Mouse (Mus musculus) CD4-positive, CD25-positive, alpha-beta regulatory T cell, adult 2 months (primary cell): Measurements from ENCODE around the gene Zfp451.
"Not testable (repeated sequence)": the region's sequence is repeated elsewhere in the genome, so short reads cannot be mapped to it uniquely, and the experiment has no call there.

ENCODE experiments used
- DNase-seq: peaks from one replicate; pipeline ENCODE4 v3.0.0-alpha.2; 2012; ENCODE audit warnings: low read depth, low spot score

Gene Zfp451

GRCm38 (mm10) chr1:33757491-33758041, 56.8 kb downstream of the Zfp451 start, which contains the start of gene Bag2:
TSS of gene Bag2 (minus strand) at chr1:33757795.
- peak; percentile 53 for DNase-seq

GRCm38 (mm10) chr1:33757033-33757413, 57.4 kb downstream of the Zfp451 start:
- DNase-seq, result peak; percentile 31

GRCm38 (mm10) chr1:33756258-33757032, 58.0 kb downstream of the Zfp451 start:
- no peak for DNase-seq

- DNase-seq, result no peak
Observed at GRCm38 (mm10) chr1:33755799-33756198, 58.6 kb downstream of the Zfp451 start.

GRCm38 (mm10) chr1:33754965-33755735, 59.2 kb downstream of the Zfp451 start:
- DNase-seq, result no peak

GRCm38 (mm10) chr1:33754089-33754488, 60.3 kb downstream of the Zfp451 start:
- DNase-seq, result no peak

- DNase-seq, result no peak
Observed at GRCm38 (mm10) chr1:33751283-33751682, 63.1 kb downstream of the Zfp451 start.

- DNase-seq, result not testable (repeated sequence)
Observed at GRCm38 (mm10) chr1:33749709-33750108, 64.7 kb downstream of the Zfp451 start.

GRCm38 (mm10) chr1:33749109-33749508, 65.3 kb downstream of the Zfp451 start:
- no peak for DNase-seq

- DNase-seq, result no peak
Observed at GRCm38 (mm10) chr1:33745901-33746300, 68.5 kb downstream of the Zfp451 start.

GRCm38 (mm10) chr1:33744815-33745214, 69.6 kb downstream of the Zfp451 start:
- not testable (repeated sequence) for DNase-seq

- peak; percentile 74 for DNase-seq
Observed at GRCm38 (mm10) chr1:33742903-33743302, 71.5 kb downstream of the Zfp451 start.

- peak; percentile 88 for DNase-seq
Observed at GRCm38 (mm10) chr1:33739302-33739701, 75.1 kb downstream of the Zfp451 start.

GRCm38 (mm10) chr1:33738681-33739278, 75.6 kb downstream of the Zfp451 start:
- no peak for DNase-seq

GRCm38 (mm10) chr1:33738281-33738680, 76.1 kb downstream of the Zfp451 start:
- DNase-seq, result no peak

- DNase-seq, result no peak
Observed at GRCm38 (mm10) chr1:33734001-33734685, 80.3 kb downstream of the Zfp451 start.

- no peak for DNase-seq
Observed at GRCm38 (mm10) chr1:33733044-33733443, 81.4 kb downstream of the Zfp451 start.

- DNase-seq, result no peak
Observed at GRCm38 (mm10) chr1:33725086-33725485, 89.3 kb downstream of the Zfp451 start.

- DNase-seq, result no peak
Observed at GRCm38 (mm10) chr1:33724516-33724915, 89.9 kb downstream of the Zfp451 start.

- no peak for DNase-seq
Observed at GRCm38 (mm10) chr1:33721020-33721419, 93.4 kb downstream of the Zfp451 start.

- DNase-seq, result no peak
Observed at GRCm38 (mm10) chr1:33720231-33720630, 94.2 kb downstream of the Zfp451 start.
